In the genomic region with DNA sequence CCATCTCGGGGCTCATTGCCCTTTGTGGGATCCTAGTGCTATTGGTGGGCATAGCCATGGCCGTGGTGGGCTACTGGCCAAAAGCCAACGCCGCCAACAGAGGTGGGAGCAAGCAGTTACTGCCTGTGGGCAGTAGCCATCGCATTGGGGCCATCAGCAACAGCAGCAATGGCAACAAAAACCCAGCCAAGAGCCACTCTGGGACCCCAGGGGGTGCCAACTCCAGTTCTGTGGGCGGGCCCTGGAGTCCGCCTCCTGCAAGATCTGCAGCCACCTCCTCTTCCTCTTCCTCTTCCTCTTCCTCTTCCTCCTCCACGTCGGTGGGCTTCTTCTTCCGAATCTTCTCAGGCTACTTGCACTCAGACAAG, we compare ENCODE assay signal across 8 mouse cellular contexts. TPM values are rescaled to one million over a fixed set of nuclear protein-coding genes. Genes with fewer than 3 reads are reported as not detected.
DNase-seq lines count a peak whose midpoint lies in the region; ATAC-seq and TF ChIP-seq lines count a peak whose summit lies in the region.

No protein-coding gene starts in this region.

- peaks cover 84% of the 10 kb centered on the region for H3K27me3 ChIP-seq in limb, embryonic 10.5 days (ENCODE audit: low read depth, poor library complexity, severe bottlenecking)
- peaks cover 39% of the 10 kb centered on the region for H3K27me3 ChIP-seq in stomach, embryonic 16.5 days (ENCODE audit: control insufficient read depth, insufficient read depth, low read length)

- no peaks in the 10 kb centered on the region for H3K36me3 ChIP-seq in limb, embryonic 10.5 days
- H3K36me3 ChIP-seq in stomach, embryonic 16.5 days (ENCODE audit: control insufficient read depth, insufficient read depth, low read length), result no peaks in the 10 kb centered on the region

- intact Hi-C loops in gastrocnemius, adult 2 months (cut with DNase I), result no loop called here

- no peak for ATAC-seq in stomach, embryonic 16.5 days (ENCODE audit: insufficient read depth, low FRiP score)

- H3K27ac ChIP-seq in gastrocnemius, adult 2 months, result no peak overlapping the region
- no peak overlapping the region for H3K27ac ChIP-seq in limb, embryonic 10.5 days
- no peak overlapping the region for H3K27ac ChIP-seq in stomach, embryonic 16.5 days (ENCODE audit: low read length)

- H3K9ac ChIP-seq in stomach, embryonic 16.5 days (ENCODE audit: low read length), result no peak overlapping the region

- H3K4me3 ChIP-seq in gastrocnemius, adult 2 months, result peak overlapping the region; percentile 70
- H3K4me3 ChIP-seq in limb, embryonic 10.5 days, result peak overlapping the region; percentile 60
- H3K4me3 ChIP-seq in stomach, embryonic 16.5 days (replicated peaks; ENCODE audit: low read length), result peak overlapping the region; percentile 56

- peak overlapping the region; percentile 97 for H3K4me2 ChIP-seq in stomach, embryonic 16.5 days (ENCODE audit: low read depth, low read length)

- peaks cover 38% of the 10 kb centered on the region for H3K4me1 ChIP-seq in limb, embryonic 10.5 days
- peaks cover 20% of the 10 kb centered on the region for H3K4me1 ChIP-seq in stomach, embryonic 16.5 days (ENCODE audit: control insufficient read depth, insufficient read depth, low read length)

- no peak for TF ChIP-seq CTCF in gastrocnemius, adult 2 months (IDR thresholded peaks at IDR 0.05)

- H3K9me3 ChIP-seq in limb, embryonic 10.5 days (replicated peaks), result no peaks in the 10 kb centered on the region
- H3K9me3 ChIP-seq in stomach, embryonic 16.5 days (replicated peaks; ENCODE audit: control insufficient read depth, low read length), result no peaks in the 10 kb centered on the region

- no peak for DNase-seq in gastrocnemius, adult 2 months
- no peak for DNase-seq in gastrocnemius, postnatal 25 days
- DNase-seq in right cerebral cortex, postnatal 10 days (ENCODE audit: low spot score in 2 of 2), result peak; percentile 33
- no peak for DNase-seq in right cerebral cortex, adult 18-20 months
- DNase-seq in limb, embryonic 10.5 days (ENCODE audit: low spot score), result no peak
- DNase-seq in MN1 (ENCODE audit: low spot score), result no peak
- no peak for DNase-seq in lung, postnatal 14 days

- WGBS in limb, embryonic 10.5 days, result 23% methylated on average over 10 of the region's 10 CpGs
- WGBS in stomach, embryonic 16.5 days, result 17% methylated on average over 10 of the region's 10 CpGs

RNA-seq across cellular contexts. Expression of gene Tmem200c, which starts 14.1 kb away (rescaled TPM):
- total RNA-seq in gastrocnemius, adult 2 months (2021), result under 1 TPM; 0.17 to 0.31 TPM
- total RNA-seq in gastrocnemius, postnatal 25 days (2021), result under 1 TPM; 0.19 to 0.28 TPM
- polyA plus RNA-seq in limb, embryonic 10.5 days (2016; fragmentation: Nextera tagmentation; extraction: Ambion mirVana), result 0.45 and 0.48 TPM in 2 replicates
- 0.09 and 0.17 TPM in 2 replicates for polyA plus RNA-seq in stomach, embryonic 16.5 days (2015; fragmentation: Nextera tagmentation; extraction: Ambion mirVana)

Comparison
In these comparisons a context has a peak if more than half of its experiments do, and no peak if none do; other contexts are left out.
1. DNase-seq: peak in right cerebral cortex, postnatal 10 days (2 of 2); none in gastrocnemius, adult 2 months (single experiment), gastrocnemius, postnatal 25 days (single experiment), right cerebral cortex, adult 18-20 months (single experiment), limb, embryonic 10.5 days (single experiment), MN1 (single experiment) and lung, postnatal 14 days (single experiment).
2. Peak in every context shown above with its lines, with median percentiles within 50 percentile points of each other: H3K4me3 ChIP-seq.